Mouse (Mus musculus): Measurements from ENCODE around the gene Prpf40b.

Gene Prpf40b

GRCm38 (mm10) chr15:99332111-99332510 is 37.2 kb downstream of the Prpf40b start:
- no peak for DNase-seq (ENCODE audit: extremely low read depth, low read depth)

- DNase-seq (ENCODE audit: extremely low read depth, low read depth): peak; percentile 86
These were observed 38.2 kb downstream of the Prpf40b start for GRCm38 (mm10) chr15:99332921-99333675.

GRCm38 (mm10) chr15:99333676-99334065 is 38.8 kb downstream of the Prpf40b start:
- no peak for DNase-seq (ENCODE audit: extremely low read depth, low read depth)

GRCm38 (mm10) chr15:99334500-99334899 is 39.6 kb downstream of the Prpf40b start:
- no peak for DNase-seq (ENCODE audit: extremely low read depth, low read depth)

GRCm38 (mm10) chr15:99335801-99336320 is 41.0 kb downstream of the Prpf40b start:
- no peak for DNase-seq (ENCODE audit: extremely low read depth, low read depth)

- no peak for DNase-seq (ENCODE audit: extremely low read depth, low read depth)
These were observed 44.0 kb downstream of the Prpf40b start for GRCm38 (mm10) chr15:99338916-99339315.

- no peak for DNase-seq (ENCODE audit: extremely low read depth, low read depth)
These were observed 44.8 kb downstream of the Prpf40b start for GRCm38 (mm10) chr15:99339669-99340068.

- DNase-seq (ENCODE audit: extremely low read depth, low read depth): peak; percentile 54
These were observed 46.2 kb downstream of the Prpf40b start for GRCm38 (mm10) chr15:99341102-99341501.

- no peak for DNase-seq (ENCODE audit: extremely low read depth, low read depth)
These were observed 47.5 kb downstream of the Prpf40b start for GRCm38 (mm10) chr15:99342194-99342981.

GRCm38 (mm10) chr15:99343414-99344147 is 48.7 kb downstream of the Prpf40b start:
- no peak for DNase-seq (ENCODE audit: extremely low read depth, low read depth)

GRCm38 (mm10) chr15:99344148-99344870 is 49.4 kb downstream of the Prpf40b start:
- DNase-seq (ENCODE audit: extremely low read depth, low read depth): no peak

- no peak for DNase-seq (ENCODE audit: extremely low read depth, low read depth)
These were observed 50.1 kb downstream of the Prpf40b start for GRCm38 (mm10) chr15:99344961-99345360.

GRCm38 (mm10) chr15:99351610-99352009 is 56.7 kb downstream of the Prpf40b start:
- no peak for DNase-seq (ENCODE audit: extremely low read depth, low read depth)

GRCm38 (mm10) chr15:99352306-99352705 is 57.4 kb downstream of the Prpf40b start:
- DNase-seq (ENCODE audit: extremely low read depth, low read depth): no peak

GRCm38 (mm10) chr15:99355660-99356059 is 60.8 kb downstream of the Prpf40b start:
- DNase-seq (ENCODE audit: extremely low read depth, low read depth): no peak

- no peak for DNase-seq (ENCODE audit: extremely low read depth, low read depth)
These were observed 61.6 kb downstream of the Prpf40b start for GRCm38 (mm10) chr15:99356462-99356861.

- no peak for DNase-seq (ENCODE audit: extremely low read depth, low read depth)
These were observed 64.1 kb downstream of the Prpf40b start for GRCm38 (mm10) chr15:99358952-99359351.

GRCm38 (mm10) chr15:99364022-99364530 is 69.2 kb downstream of the Prpf40b start:
- DNase-seq (ENCODE audit: extremely low read depth, low read depth): no peak

- DNase-seq (ENCODE audit: extremely low read depth, low read depth): no peak
These were observed 70.0 kb downstream of the Prpf40b start for GRCm38 (mm10) chr15:99364921-99365320.
